Mouse (Mus musculus): ENCODE measurements around the gene Abtb2.
A peak's percentile ranks its signal among the peaks of the same experiment; 100 is the strongest.
"Not testable (repeated sequence)": the region's sequence is repeated elsewhere in the genome, so short reads cannot be mapped to it uniquely, and the experiment has no call there.

The Abtb2 gene

GRCm38 (mm10) chr2:103565732-103566422, at the start of gene Abtb2:
TSS of gene Abtb2 (plus strand) at chr2:103566310.
- peak; percentile 90 for DNase-seq (ENCODE audit: low read depth)

- DNase-seq (ENCODE audit: low read depth), result no peak
Observed at GRCm38 (mm10) chr2:103516472-103516871, 49.6 kb upstream of the Abtb2 start.

- no peak for DNase-seq (ENCODE audit: low read depth)
Observed at GRCm38 (mm10) chr2:103525596-103525995, 40.5 kb upstream of the Abtb2 start.

GRCm38 (mm10) chr2:103547132-103547531, 19.0 kb upstream of the Abtb2 start:
- DNase-seq (ENCODE audit: low read depth), result peak; percentile 69

- not testable (repeated sequence) for DNase-seq (ENCODE audit: low read depth)
Observed at GRCm38 (mm10) chr2:103550301-103550700, 15.8 kb upstream of the Abtb2 start.

- no peak for DNase-seq (ENCODE audit: low read depth)
Observed at GRCm38 (mm10) chr2:103554041-103554440, 12.1 kb upstream of the Abtb2 start.

- DNase-seq (ENCODE audit: low read depth), result no peak
Observed at GRCm38 (mm10) chr2:103556125-103556877, 9.8 kb upstream of the Abtb2 start.

- DNase-seq (ENCODE audit: low read depth), result no peak
Observed at GRCm38 (mm10) chr2:103560955-103561354, 5.2 kb upstream of the Abtb2 start.

- peak; percentile 42 for DNase-seq (ENCODE audit: low read depth)
Observed at GRCm38 (mm10) chr2:103564427-103565023, 1.6 kb upstream of the Abtb2 start.

GRCm38 (mm10) chr2:103565171-103565591, 929 bp upstream of the Abtb2 start:
- DNase-seq (ENCODE audit: low read depth), result no peak

- no peak for DNase-seq (ENCODE audit: low read depth)
Observed at GRCm38 (mm10) chr2:103566423-103566712, 258 bp downstream of the Abtb2 start.

- DNase-seq (ENCODE audit: low read depth), result no peak
Observed at GRCm38 (mm10) chr2:103566713-103567521, 807 bp downstream of the Abtb2 start.

- no peak for DNase-seq (ENCODE audit: low read depth)
Observed at GRCm38 (mm10) chr2:103568161-103568560, 2.1 kb downstream of the Abtb2 start.

GRCm38 (mm10) chr2:103569716-103570115, 3.6 kb downstream of the Abtb2 start:
- DNase-seq (ENCODE audit: low read depth), result no peak

- DNase-seq (ENCODE audit: low read depth), result no peak
Observed at GRCm38 (mm10) chr2:103572354-103572753, 6.2 kb downstream of the Abtb2 start.

- no peak for DNase-seq (ENCODE audit: low read depth)
Observed at GRCm38 (mm10) chr2:103576371-103576770, 10.3 kb downstream of the Abtb2 start.

GRCm38 (mm10) chr2:103577752-103578662, 11.9 kb downstream of the Abtb2 start:
- no peak for DNase-seq (ENCODE audit: low read depth)

- DNase-seq (ENCODE audit: low read depth), result no peak
Observed at GRCm38 (mm10) chr2:103578663-103579213, 12.6 kb downstream of the Abtb2 start.

GRCm38 (mm10) chr2:103580756-103581155, 14.6 kb downstream of the Abtb2 start:
- no peak for DNase-seq (ENCODE audit: low read depth)

GRCm38 (mm10) chr2:103581369-103581897, 15.3 kb downstream of the Abtb2 start:
- DNase-seq (ENCODE audit: low read depth), result no peak

- DNase-seq (ENCODE audit: low read depth), result peak; percentile 39
Observed at GRCm38 (mm10) chr2:103583316-103583715, 17.2 kb downstream of the Abtb2 start.
